22 mouse cellular contexts compared by ENCODE assay signal in the genomic region with DNA sequence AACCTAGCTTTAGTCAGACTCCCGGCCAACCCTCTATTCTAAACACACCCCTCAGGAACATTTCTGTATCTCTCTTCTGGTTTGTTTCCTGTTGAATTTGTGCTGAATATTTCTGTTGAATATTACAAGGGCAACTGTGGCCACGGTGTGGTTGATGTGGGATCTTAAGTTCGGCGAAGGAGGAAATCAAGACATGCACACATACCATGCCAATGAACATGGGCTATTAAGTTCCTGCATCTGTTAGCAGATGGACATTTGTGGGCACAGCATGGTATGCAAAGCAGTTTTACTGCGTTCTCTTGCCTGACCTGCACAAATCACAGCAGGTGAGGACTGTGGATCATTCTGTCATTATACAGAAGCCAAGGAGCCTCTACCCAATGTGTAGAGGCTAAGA.
DNase-seq lines count a peak whose midpoint lies in the region; TF ChIP-seq lines count a peak whose summit lies in the region.
"Had no signal": no experiment of that assay in that cellular context is flagged by ENCODE, and none has a peak within 500 bp of the region (broad histone marks: within the 10 kb centered on the region; RNA-seq: fewer than 3 reads in every experiment).

No protein-coding gene starts in this region.

- peak; percentile 53 for DNase-seq in heart, adult 11 months
- no peak for DNase-seq in heart, postnatal 14 days
- DNase-seq in 416B (ENCODE audit: low read depth) = peak; percentile 63
- peak; percentile 60 to 84 for DNase-seq in cerebellum, adult 2 months
- DNase-seq in cerebellum, postnatal 25 days = peak; percentile 66 to 76
- DNase-seq in gastrocnemius, postnatal 25 days = no peak
- DNase-seq in T-cell, adult 2 months (ENCODE audit: low spot score) = no peak
- no peak for DNase-seq in heart, postnatal 10 days
- DNase-seq: gastrocnemius, postnatal 10 days; heart, adult 2 months; heart, postnatal 4 days; kidney, adult 2 months; liver; lung, postnatal 36 days had no signal

- TF ChIP-seq CTCF in cerebellum, adult 2 months (IDR thresholded peaks at IDR 0.05; ENCODE audit: borderline replicate concordance, insufficient read depth, low read depth, low read length) = no peak

- intact Hi-C loops in heart, postnatal 14 days (cut with DNase I) = loop anchor here (5.0 to 10.0 kb wide), 2 partner anchors 204 to 857 kb away; no protein-coding TSS in a partner anchor
- intact Hi-C loops in heart, postnatal 10 days (cut with DNase I) = loop anchor here (5.0 kb wide), 3 partner anchors 204 to 859 kb away; no protein-coding TSS in a partner anchor

- no peak overlapping the region for H3K27ac ChIP-seq in cerebellum, adult 2 months (ENCODE audit: insufficient read depth, low read length)
- H3K27ac ChIP-seq: forebrain, embryonic 10.5 days; heart, adult 2 months; kidney, postnatal 0 days; left cerebral cortex, adult 2 months; limb, embryonic 10.5 days; liver, embryonic 15.5 days; lung, embryonic 15.5 days; midbrain, embryonic 10.5 days; neural tube, embryonic 15.5 days had no signal

- no peaks in the 10 kb centered on the region; the same call in 1 of the 2 replicates for H3K27me3 ChIP-seq in cerebellum, adult 2 months (ENCODE audit: control insufficient read depth, insufficient read depth, low read length)
- H3K27me3 ChIP-seq: liver, embryonic 15.5 days; lung, embryonic 15.5 days; neural tube, embryonic 15.5 days had no signal

- H3K4me3 ChIP-seq in cerebellum, adult 2 months (replicated peaks; ENCODE audit: insufficient read depth, low read depth, low read length) = no peak overlapping the region
- H3K4me3 ChIP-seq: forebrain, embryonic 10.5 days; heart, adult 2 months; left cerebral cortex, adult 2 months; limb, embryonic 10.5 days; liver, embryonic 15.5 days; lung, embryonic 15.5 days; midbrain, embryonic 10.5 days; neural tube, embryonic 15.5 days had no signal

- H3K4me1 ChIP-seq in cerebellum, adult 2 months (ENCODE audit: control insufficient read depth, insufficient read depth, low read length) = peaks cover 8% of the 10 kb centered on the region; the same call in 1 of the 2 replicates
- H3K4me1 ChIP-seq: forebrain, embryonic 10.5 days; limb, embryonic 10.5 days; liver, embryonic 15.5 days; lung, embryonic 15.5 days; midbrain, embryonic 10.5 days; neural tube, embryonic 15.5 days had no signal

- 19% methylated on average over 5 of the region's 5 CpGs for WGBS in cerebellum, adult 2 months

- no peak for TF ChIP-seq POLR2A in cerebellum, adult 2 months (IDR thresholded peaks at IDR 0.05; ENCODE audit: borderline replicate concordance, insufficient read depth, low read length)

Comparison
In these comparisons a context has a peak if more than half of its experiments do, and no peak if none do; other contexts are left out.
1. DNase-seq: peak in heart, adult 11 months (single experiment), 416B (single experiment), cerebellum, adult 2 months (2 of 2) and cerebellum, postnatal 25 days (2 of 2); none in heart, postnatal 14 days (0 of 2), gastrocnemius, postnatal 25 days (single experiment), T-cell, adult 2 months (single experiment) and heart, postnatal 10 days (0 of 2).